Mouse (Mus musculus) neutrophil, adult 59 days (primary cell): ENCODE measurements around the gene Mrpl18. TPM values are rescaled to one million over a fixed set of nuclear protein-coding genes. Genes with fewer than 3 reads are reported as not detected.

Source experiments
- total RNA-seq, 2 experiments: library from RNA; stranded (reverse); gene quantifications; 1 replicate in 1 of 2; 2 replicates in 1 of 2; pipeline ENCODE4 v1.2.4; 2023

The Mrpl18 gene
- total RNA-seq: 10 to 100 TPM; 47.5 to 48.5 TPM

GRCm38 (mm10) chr17:12915881-12916583 lies at the start of gene Mrpl18:
Gene Mrpl18 (minus strand): TSS chr17:12916345.

GRCm38 (mm10) chr17:12960331-12960873 lies 44.3 kb upstream of the Mrpl18 start, which contains the start of gene Acat2:
Gene Acat2 (minus strand): TSS chr17:12960747.

GRCm38 (mm10) chr17:12940151-12940805 lies 24.1 kb upstream of the Mrpl18 start, which contains the start of gene Acat3:
Gene Acat3 (minus strand): TSS chr17:12940600.

GRCm38 (mm10) chr17:12915488-12915880 lies 661 bp downstream of the Mrpl18 start, which contains the start of gene Tcp1:
Gene Tcp1 (plus strand): TSS chr17:12915701.

GRCm38 (mm10) chr17:12909361-12910280 lies 6.5 kb downstream of the Mrpl18 start, which contains the start of gene Pnldc1:
Gene Pnldc1 (minus strand): TSS chr17:12910230.

GRCm38 (mm10) chr17:12875734-12876133 lies 40.4 kb downstream of the Mrpl18 start, which contains the start of gene Mrgprh:
Gene Mrgprh (plus strand): TSS chr17:12876034.

GRCm38 (mm10) chr17:12868043-12868442 lies 48.1 kb downstream of the Mrpl18 start, which contains the start of gene Mas1:
Gene Mas1 (minus strand): TSS chr17:12868143.

Other genes starting within 250 kb of the Mrpl18 start
- gene Slc22a1, start 240.5 kb downstream of the Mrpl18 start, total RNA-seq: not detected
- gene Igf2r, start 146.7 kb downstream of the Mrpl18 start, total RNA-seq: 10 to 100 TPM; 21.7 to 23.8 TPM
- not detected for gene Mas1, start 48.2 kb downstream of the Mrpl18 start, total RNA-seq
- gene Mrgprh, start 40.3 kb downstream of the Mrpl18 start, total RNA-seq: not detected
- gene Pnldc1, start 6.1 kb downstream of the Mrpl18 start, total RNA-seq: 1 to 10 TPM in 1 of 2 experiments, not detected in 1; 1.0 TPM
- 100 to 1,000 TPM in 1 of 2 experiments, 10 to 100 TPM in 1; 91.0 to 105 TPM for gene Tcp1, start 644 bp downstream of the Mrpl18 start, total RNA-seq
- not detected for gene Acat3, start 24.3 kb upstream of the Mrpl18 start, total RNA-seq
- gene Acat2, start 44.4 kb upstream of the Mrpl18 start, total RNA-seq: 10 to 100 TPM in 1 of 2 experiments, 1 to 10 TPM in 1; 9.1 to 11.6 TPM
- gene Wtap, start 77.8 kb upstream of the Mrpl18 start, total RNA-seq: 10 to 100 TPM; 64.7 to 72.5 TPM
- 10 to 100 TPM; 39.6 to 54.0 TPM for gene Sod2, start 90.5 kb upstream of the Mrpl18 start, total RNA-seq
- under 1 TPM; 0.44 to 0.53 TPM for gene Gpr31b, start 136.0 kb upstream of the Mrpl18 start, total RNA-seq
- gene Tcp10b, start 144.8 kb upstream of the Mrpl18 start, total RNA-seq: not detected
- gene Unc93a, start 215.5 kb upstream of the Mrpl18 start, total RNA-seq: under 1 TPM; 0.22 to 0.71 TPM